Mouse (Mus musculus) ovary, postnatal 14 days (tissue): ENCODE results near the gene Cdadc1.
A peak's percentile ranks its signal among the peaks of the same experiment; 100 is the strongest.
"Not testable (repeated sequence)": the region's sequence is repeated elsewhere in the genome, so short reads cannot be mapped to it uniquely, and the experiment has no call there.

Source experiments
- DNase-seq: peaks from one replicate; pipeline ENCODE4 v3.0.0; 2022; ENCODE audit warnings: low spot score

The Cdadc1 gene

DNA sequence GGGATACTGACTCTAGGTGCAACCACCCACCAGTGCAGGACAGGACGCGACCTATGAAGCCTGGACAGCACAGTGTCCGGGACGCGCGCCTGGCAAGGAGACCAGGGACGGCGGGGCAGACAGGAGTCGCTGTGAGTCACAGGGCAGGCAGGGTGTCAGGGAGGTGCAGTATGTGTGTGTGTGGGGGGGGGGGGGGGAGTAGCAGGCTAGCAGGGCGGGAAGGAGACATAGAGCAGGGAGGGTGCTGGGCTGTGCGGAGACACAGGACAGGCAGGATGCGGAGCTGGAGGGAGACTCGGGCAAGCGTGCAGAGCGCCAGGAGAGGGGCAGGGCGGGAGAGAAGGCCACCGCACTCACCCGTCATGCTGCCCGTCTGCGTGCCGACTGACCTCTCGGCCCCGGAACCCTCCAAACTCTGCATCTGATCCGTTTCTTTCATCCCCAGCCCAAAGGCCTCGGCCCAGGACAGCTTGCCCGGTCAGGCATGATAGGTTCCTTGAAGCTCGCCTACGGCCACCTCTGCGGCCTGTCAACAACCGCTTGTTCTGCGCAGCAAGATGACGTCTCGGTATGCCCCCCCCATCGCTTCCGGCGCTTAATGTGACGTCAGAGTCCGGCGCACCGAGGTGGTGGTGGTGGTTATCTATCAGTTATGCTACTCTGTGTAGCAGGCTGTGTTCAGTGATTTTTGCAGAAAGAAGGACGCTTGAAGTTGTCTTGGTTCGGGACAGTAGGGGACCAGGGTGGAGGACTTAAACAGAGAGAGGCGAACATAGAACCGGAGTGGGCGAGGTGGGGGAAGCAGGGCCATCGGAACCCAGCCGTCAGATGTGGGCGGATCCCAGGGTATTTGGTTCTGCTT is at the start of gene Cdadc1:
Cdadc1 (minus strand) TSS at position 562 of the 862 bp plus-strand sequence.
- DNase-seq = peak; percentile 99

- no peak for DNase-seq
Measured at GRCm38 (mm10) chr14:59646826-59647697, 49.3 kb upstream of the Cdadc1 start.

DNA sequence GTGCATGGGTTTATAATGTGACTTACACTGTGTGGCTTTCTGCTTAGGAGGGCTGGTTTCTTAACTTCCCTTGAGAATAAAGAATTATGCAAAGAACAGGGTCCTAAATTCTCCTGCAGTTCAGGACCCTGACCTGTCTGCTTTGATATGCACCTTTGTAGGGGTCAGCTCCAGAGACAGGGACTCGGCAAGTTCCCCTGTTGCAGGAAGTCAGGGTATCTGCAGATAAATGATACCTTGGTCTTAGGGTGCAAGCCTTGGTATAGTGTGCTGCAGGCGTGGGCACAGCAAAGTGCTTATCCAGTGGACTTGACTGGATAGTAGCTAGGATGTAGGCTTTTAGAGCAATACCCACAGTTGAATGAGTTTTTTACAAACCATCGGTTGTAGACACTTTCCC is 47.1 kb upstream of the Cdadc1 start:
- DNase-seq = no peak

DNA sequence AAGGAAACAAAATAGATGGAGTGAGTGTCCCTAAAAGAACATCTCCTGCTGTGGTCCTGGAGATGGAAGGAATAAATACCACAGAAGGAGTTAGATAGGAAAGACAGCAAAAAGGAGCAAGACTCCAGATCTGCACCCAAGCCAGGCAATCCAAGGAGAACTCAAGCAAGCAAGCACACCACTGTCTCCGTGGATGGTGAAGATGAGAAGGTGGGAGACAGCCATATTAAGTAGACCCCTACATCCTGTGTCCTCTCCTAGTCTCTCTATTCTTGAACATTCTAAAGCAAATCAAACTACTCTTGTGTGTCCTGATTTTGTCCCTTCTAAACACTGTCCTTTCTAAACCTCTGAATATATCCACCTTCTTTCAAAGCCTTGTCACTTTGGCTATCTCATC is 46.4 kb upstream of the Cdadc1 start:
- no peak for DNase-seq

DNA sequence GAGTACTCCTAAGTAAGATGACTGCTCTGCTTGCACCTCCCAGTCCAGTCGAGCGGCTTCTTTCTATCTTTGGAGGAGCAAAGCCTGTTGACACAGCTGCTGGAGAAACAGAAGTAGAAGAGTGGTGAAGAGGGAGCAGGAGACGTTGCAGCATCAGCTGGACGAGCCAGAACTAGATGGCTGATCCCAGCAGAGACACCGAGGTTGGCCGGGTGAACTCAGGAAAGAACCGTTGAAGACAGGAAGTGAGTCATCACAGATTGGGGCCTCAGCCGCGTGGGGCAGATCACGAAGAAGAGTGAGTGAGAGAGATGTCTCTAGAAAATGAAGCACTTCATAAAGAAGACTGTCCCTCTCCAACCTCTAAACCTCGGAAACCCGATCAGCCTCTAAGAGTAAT is 45.8 kb upstream of the Cdadc1 start:
- no peak for DNase-seq

DNA sequence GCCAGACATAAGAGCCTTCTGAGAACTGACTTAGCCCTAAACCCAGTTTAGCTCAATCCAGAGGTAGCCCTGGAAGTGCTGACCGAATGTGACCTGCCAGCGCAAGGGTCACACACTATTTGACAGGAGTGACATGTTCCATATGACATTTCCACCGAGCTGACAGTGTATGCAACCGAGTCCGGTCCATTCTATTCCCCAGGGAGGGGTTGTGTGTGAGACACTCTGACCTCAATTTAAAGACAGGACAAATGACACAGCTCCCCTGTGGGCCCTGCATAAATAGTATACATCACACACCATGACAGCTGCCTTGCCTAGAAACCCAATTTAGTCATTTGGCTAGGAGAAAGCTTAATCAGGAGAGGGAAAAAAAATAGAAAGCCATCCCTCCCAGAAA is 44.1 kb upstream of the Cdadc1 start:
- DNase-seq = no peak

DNA sequence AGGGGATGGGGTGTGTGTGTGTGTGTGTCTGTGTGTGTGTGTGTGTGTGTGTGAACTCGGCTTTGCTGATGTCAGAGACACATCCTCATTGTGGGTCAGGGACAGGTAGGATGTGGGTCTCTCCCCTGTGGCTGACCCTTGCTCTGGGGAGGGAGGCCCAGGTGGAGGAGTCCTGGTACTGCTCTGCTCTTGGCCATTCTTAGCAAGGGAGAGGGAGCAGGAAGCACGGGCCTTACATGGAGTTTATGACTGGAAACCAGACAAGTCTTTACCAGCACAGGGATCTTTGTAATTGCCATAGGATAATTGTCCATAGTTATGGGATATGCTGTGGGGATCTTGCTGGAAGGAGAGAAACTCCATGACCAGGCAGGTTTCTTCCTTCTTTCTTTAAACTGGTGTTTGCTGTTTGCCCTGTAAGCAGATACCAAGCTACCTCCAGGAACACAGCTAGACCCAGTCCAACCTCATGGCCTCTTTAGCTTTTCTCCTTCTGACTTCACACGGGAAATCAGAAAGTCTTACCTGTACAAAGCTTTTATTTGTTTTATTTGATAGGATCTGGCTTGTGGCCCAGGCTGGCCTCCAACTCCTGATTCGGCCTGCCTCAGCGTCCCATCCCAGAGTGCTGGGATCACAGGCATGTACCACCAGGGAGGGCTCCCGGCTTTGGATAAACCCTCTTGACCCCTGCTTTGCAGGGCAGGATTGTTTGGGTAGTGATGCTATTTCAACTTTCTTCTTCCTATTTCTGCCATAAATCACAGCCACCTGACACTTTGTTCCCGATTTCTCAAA is 41.3 kb upstream of the Cdadc1 start:
- no peak for DNase-seq

DNA sequence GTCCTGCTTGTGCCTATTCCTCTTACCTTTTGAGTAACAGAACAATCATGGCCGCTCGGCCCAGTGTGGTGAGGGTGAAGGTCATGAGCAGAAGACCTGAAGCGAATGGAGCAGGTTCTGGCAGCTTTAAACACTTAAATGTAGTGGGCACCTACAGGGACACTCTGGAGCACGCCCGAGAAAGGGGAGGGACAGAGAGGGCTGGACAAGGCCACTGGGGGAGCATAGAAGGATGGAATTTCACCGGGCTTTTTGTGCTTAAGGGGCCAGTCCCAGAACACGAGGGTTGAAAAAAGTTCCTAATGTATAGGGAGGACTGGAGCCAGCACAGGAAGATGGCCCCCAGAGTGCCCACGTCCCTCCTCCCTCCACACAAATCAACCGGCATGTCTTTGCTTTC is 36.2 kb upstream of the Cdadc1 start:
- no peak for DNase-seq

GRCm38 (mm10) chr14:59633295-59633898 is 35.6 kb upstream of the Cdadc1 start:
- no peak for DNase-seq

GRCm38 (mm10) chr14:59632067-59632466 is 34.3 kb upstream of the Cdadc1 start:
- DNase-seq = no peak

DNA sequence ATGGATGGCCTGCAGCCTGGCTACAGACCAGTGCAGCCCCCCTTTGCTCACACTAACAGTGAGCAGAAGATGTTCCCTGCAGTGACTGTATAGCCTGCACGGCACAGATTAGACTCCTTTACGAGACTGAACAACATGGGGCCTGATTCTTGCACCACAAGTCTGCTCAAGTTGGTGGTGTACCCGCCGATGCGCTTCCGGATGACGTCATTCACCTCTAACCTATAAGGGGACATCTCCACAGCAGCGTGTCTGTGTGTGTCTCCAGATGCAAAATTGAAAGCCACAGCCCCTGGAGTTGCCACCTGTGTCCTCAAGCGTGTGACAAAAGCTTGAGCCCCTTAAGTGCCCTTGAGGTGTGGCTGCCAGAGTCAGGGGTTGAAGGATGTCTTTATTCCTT is 32.3 kb upstream of the Cdadc1 start:
- DNase-seq = no peak

DNA sequence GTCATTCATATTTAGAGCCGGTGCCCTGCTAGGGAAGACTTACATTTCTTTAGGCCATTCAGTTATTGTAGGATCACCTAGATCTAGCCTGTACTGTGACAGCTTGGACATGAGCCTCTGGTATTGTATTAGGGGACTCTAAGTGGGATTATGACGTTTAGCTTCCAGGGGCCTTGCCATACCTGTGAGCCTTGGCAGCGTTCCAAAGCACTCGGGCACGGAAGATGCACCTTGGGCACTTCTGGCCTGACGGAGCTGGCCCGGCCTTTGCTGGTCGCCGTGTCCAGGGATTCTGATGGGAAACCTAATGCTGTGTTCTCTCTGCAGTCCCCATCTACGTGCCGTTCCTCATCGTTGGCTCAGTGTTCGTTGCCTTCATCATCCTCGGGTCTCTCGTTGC is 31.5 kb upstream of the Cdadc1 start:
- DNase-seq = no peak

GRCm38 (mm10) chr14:59627823-59628222 is 30.1 kb upstream of the Cdadc1 start:
- DNase-seq = no peak

DNA sequence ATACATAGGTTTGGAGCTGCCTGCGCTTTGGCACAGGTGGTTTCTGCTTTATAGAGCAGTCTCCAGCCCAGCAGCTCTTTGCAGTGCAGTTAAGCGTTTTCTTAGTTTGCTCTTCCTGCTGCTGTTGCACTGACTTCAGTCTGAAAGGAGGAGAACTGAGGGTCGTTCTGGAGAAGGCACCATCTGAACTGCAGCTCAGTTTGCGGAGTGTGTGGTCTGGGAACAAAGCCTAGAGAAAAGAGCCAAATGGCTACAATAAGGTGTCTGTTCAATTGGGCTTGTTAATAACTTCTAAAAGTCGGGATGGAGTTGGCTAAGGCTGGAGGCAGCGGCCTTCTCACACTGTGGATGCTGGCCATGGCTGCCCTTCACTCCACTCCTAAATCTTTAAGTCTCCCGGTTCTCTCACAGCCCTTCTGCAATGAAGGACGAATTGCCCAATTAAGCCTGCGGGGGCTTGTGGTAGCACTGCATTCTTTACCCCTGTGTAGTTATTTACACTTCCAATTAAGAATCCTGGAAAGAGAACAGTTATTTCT is 29.5 kb upstream of the Cdadc1 start:
- DNase-seq = no peak

DNA sequence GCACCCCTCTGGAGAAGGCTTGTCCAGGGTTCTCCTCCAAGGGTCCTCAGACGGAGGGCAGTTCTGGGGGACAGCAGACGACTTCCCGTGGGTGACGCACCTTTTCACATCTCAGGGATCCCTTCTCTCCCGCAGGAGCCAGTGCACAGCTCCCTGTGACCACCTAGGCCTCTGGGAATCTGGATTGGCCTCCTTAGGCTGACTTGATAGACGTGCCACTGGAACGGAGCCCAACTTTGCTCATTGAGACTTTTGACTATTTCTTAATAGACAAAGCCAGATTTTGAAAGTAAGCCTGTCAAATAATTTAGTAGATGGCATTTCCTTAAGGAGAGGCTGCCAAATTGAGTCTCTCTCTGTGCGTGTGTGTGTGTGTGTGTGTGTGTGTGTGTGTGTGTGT is 29.0 kb upstream of the Cdadc1 start:
- DNase-seq = no peak

- no peak for DNase-seq
Measured at GRCm38 (mm10) chr14:59625806-59626364, 28.1 kb upstream of the Cdadc1 start.

DNA sequence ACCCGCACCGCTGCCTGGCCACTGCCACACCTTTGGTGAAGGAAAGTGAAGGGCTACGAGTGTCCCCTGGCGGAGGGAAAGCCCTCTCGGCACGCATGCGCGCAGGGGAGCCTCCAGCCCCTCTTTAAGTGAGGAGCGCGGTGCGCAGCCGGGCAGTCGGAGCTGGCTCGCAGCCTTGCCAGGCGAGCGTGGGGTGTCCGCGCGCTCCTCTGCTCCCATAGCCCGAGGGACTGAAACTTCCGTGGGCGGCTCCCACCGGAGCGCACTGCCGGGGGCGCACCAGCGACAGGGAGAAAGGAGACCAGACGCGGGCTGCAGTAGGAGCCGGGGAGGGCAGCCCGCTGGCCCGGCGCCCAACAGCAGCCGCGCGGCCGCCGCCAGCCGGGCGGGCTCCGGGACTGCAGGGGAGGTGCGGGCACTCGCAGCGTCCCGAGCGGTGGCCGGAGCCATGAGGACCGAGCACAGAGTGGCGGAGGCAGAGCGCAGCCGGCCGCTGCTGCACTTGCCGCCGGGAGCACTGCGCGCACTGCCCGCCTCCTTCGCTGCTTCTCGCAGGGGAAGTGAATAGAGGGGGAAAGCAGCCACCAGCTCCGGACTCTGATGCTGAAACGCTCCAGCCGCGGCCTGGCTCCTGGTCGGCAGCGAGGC is 27.5 kb upstream of the Cdadc1 start, which contains the start of gene Shisa2:
Shisa2 (plus strand) TSS at position 151 of the 648 bp plus-strand sequence.
- peak; percentile 66 for DNase-seq

GRCm38 (mm10) chr14:59624326-59624885 is 26.6 kb upstream of the Cdadc1 start:
- DNase-seq = no peak

GRCm38 (mm10) chr14:59616802-59617201 is 19.0 kb upstream of the Cdadc1 start:
- no peak for DNase-seq

DNA sequence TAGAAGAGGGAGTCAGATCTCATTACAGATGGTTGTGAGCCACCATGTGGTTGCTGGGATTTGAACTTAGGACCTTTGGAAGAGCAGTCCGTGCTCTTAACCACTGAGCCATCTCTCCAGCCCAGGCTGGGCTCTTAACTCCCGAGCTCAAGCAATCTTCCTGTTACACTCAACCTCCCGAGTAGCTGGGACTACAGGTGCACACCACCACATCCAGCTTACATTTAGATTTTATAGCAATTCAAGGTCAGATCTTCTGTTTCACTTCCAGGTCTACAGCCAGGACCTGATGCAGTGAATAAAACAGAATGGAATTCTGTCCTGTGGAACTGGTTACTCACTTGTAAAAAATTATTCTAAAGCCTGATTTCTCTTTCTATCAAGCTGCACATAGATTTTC is 16.4 kb upstream of the Cdadc1 start:
- DNase-seq = not testable (repeated sequence)
